Mouse (Mus musculus) ES-E14 (cell line): Measurements from ENCODE around the gene Nckap1. TPM values are rescaled to one million over a fixed set of nuclear protein-coding genes. Genes with fewer than 3 reads are reported as not detected.
A peak's percentile ranks its signal among the peaks of the same experiment; 100 is the strongest.

Source experiments
- DNase-seq: peaks from one replicate; pipeline ENCODE4 v3.0.0-alpha.2; 2013; ENCODE audit warnings: low read depth, low spot score
- H3K27ac ChIP-seq: 2 replicates; pipeline ENCODE4 v1.5.1; 2012; ENCODE audit warnings: low read depth, mild to moderate bottlenecking, low read length, moderate library complexity, mixed read lengths; ENCODE audit not compliant: poor library complexity, insufficient read depth, severe bottlenecking
- H3K36me3 ChIP-seq: 2 replicates; pipeline ENCODE4 v1.6.1; 2012; ENCODE audit warnings: mild to moderate bottlenecking, low read length, moderate library complexity, mixed read lengths; ENCODE audit not compliant: control insufficient read depth, poor library complexity, insufficient read depth, severe bottlenecking
- H3K4me1 ChIP-seq, 2 experiments: fragments of 150-350 bp in 1 of 2; sonication (generic) in 1 of 2; 2 replicates each; pipeline ENCODE4 v1.6.1; 2012; ENCODE audit warnings: low read length in 2 of 2, mild to moderate bottlenecking in 1 of 2, mixed read lengths in 1 of 2; ENCODE audit not compliant: control insufficient read depth in 2 of 2, insufficient read depth in 2 of 2, poor library complexity in 1 of 2
- H3K4me3 ChIP-seq, 2 experiments: fragments of 150-350 bp in 1 of 2; sonication (generic) in 1 of 2; 2 replicates each; pipeline ENCODE4 v1.5.1; 2012; ENCODE audit warnings: low read length in 2 of 2, low read depth in 1 of 2, mild to moderate bottlenecking in 1 of 2, mixed read lengths in 1 of 2; ENCODE audit not compliant: insufficient read depth in 1 of 2, poor library complexity in 1 of 2, severe bottlenecking in 1 of 2
- H3K9ac ChIP-seq: 2 replicates; pipeline ENCODE4 v1.6.1; 2012; ENCODE audit warnings: low read depth, mild to moderate bottlenecking, low read length, mixed read lengths; ENCODE audit not compliant: poor library complexity, insufficient read depth, severe bottlenecking
- H3K9me3 ChIP-seq: fragments of 150-350 bp; sonication (generic); 2 replicates; pipeline ENCODE4 v1.6.1; 2012; ENCODE audit warnings: low read depth, mild to moderate bottlenecking, low read length; ENCODE audit not compliant: control insufficient read depth, insufficient read depth
- CHD2 ChIP-seq: IDR thresholded peaks from 2 replicates; pipeline ENCODE4 v1.6.1; 2014; ENCODE audit warnings: mild to moderate bottlenecking, low read depth, low read length, inconsistent platforms
- HCFC1 ChIP-seq: IDR thresholded peaks from 2 replicates; pipeline ENCODE4 v1.6.1; 2012; ENCODE audit warnings: low read length, inconsistent platforms, borderline replicate concordance; ENCODE audit not compliant: insufficient read depth
- MAFK ChIP-seq: IDR thresholded peaks from 2 replicates; pipeline ENCODE4 v1.6.1; 2014; ENCODE audit warnings: mild to moderate bottlenecking, low read depth, low read length, inconsistent platforms; ENCODE audit not compliant: insufficient read depth
- ZC3H11A ChIP-seq: IDR thresholded peaks from 2 replicates; pipeline ENCODE4 v1.6.1; 2012; ENCODE audit warnings: low read depth, mild to moderate bottlenecking, inconsistent platforms, low read length, borderline replicate concordance
- ZNF384 ChIP-seq: IDR thresholded peaks from 2 replicates; pipeline ENCODE4 v1.6.1; 2012; ENCODE audit warnings: low read depth, low read length, inconsistent platforms
- in situ Hi-C, 2 experiments: fragments of 600-800 bp; cut with MboI; formaldehyde crosslinking; loops; one replicate each; pipeline ENCODE4 v1.15.1; 2025; ENCODE audit warnings: low sequenced_read_pairs in 2 of 2, inconsistent platforms in 1 of 2; ENCODE audit not compliant: unreplicated experiment in 2 of 2
- total RNA-seq: library from RNA; depleted of rRNA; stranded (reverse); fragments of 300-350 nt; gene quantifications from 2 replicates; pipeline ENCODE4 v1.2.3, GENCODE M21; 2012; rRNA removed

The Nckap1 gene
- 50.3 and 62.6 TPM in 2 replicates for total RNA-seq

DNA sequence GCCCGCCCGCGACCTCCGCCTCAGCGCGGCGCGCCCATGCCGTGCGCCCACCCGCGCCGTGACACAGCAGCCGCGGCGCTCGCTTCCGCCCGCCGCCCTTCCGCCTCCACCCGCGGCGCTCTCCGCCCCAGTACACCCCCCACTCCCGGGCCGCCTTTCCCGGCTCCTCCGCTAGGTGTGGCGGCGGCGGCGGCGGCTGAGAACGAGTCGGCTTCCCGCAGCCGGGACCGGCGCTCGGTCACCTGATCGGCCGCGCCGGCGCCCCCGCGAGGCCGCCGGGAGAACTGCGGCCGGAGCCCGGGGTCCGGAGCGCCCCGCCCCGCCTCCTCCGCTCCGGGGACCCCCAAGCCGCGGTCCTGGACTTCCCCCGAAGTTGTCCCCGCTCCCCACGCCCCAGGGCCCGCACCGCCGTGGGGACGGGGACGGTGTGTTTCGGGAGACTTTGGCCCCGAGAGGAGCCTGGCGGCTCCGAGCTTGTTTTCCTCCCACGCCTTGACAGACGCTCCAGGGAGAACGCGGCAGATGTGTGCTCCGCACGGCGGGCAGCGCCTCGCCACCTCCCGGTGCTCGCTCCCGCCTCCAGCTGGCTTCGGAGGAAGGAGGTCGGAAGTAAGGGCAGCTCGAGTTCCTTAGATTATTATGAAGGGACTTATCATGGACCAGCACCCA lies at the start of gene Nckap1:
TSS of gene Nckap1 (minus strand) at position 338 of the 669 bp plus-strand sequence.
- peak; percentile 55 for DNase-seq
- Histone ChIP-seq H3K9me3 (no peaks in the 10 kb centered on the region), H3K4me1 (0 out of 4 replicates have a peak, but pooled peaks cover 0 to 2% of the 10 kb centered on the region in 2 experiments), H3K4me3 (peak within 1 kb of the TSS; percentile 93 to 94), H3K36me3 (no peaks in the 10 kb centered on the region), H3K27ac (peak within 1 kb of the TSS; percentile 45), H3K9ac (peak within 1 kb of the TSS; percentile 92)
- in situ Hi-C loops, result no loop called here
- TF ChIP-seq ZC3H11A, result no peak
- TF ChIP-seq MAFK, result no peak
- no peak for TF ChIP-seq HCFC1
- TF ChIP-seq CHD2, result no peak
- TF ChIP-seq ZNF384, result no peak

DNA sequence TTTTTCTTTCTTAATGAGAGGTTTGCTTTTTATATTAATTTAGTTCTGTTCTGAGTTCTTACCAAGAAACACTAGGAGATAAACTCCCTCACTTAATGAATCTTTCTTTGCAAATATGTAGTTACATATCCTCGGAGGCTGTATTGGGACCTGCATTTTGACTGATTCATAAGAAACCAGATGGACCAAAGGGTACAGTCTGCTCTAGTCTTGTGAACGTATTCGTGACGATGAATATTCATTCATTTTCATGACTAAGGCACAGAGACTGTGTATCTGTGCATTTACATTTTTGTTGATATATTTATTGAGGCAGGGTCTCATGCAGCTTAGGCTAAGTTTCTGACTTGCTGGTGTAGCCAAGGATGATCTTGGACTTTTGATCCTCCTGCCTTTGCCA lies 43.3 kb upstream of the Nckap1 start:
- Histone ChIP-seq H3K9me3 (no peaks in the 10 kb centered on the region), H3K36me3 (no peaks in the 10 kb centered on the region), H3K4me1 (no peaks in the 10 kb centered on the region), H3K4me3 (no peak overlapping the region), H3K9ac (no peak overlapping the region), H3K27ac (no peak overlapping the region)
- TF ChIP-seq MAFK (no peak), CHD2 (no peak), ZC3H11A (no peak), HCFC1 (no peak), ZNF384 (no peak)
- DNase-seq, result no peak
- in situ Hi-C loops, result no loop called here

GRCm38 (mm10) chr2:80621921-80622320 lies 40.7 kb upstream of the Nckap1 start:
- DNase-seq, result no peak

GRCm38 (mm10) chr2:80618991-80619390 lies 37.8 kb upstream of the Nckap1 start:
- TF ChIP-seq ZNF384 (no peak), MAFK (no peak), HCFC1 (no peak)
- in situ Hi-C loops, result no loop called here
- Histone ChIP-seq H3K27ac (no peak overlapping the region), H3K4me1 (peaks cover 1 to 3% of the 10 kb centered on the region in 2 experiments; a peak in 2 of 4 replicates), H3K4me3 (no peak overlapping the region), H3K36me3 (no peaks in the 10 kb centered on the region), H3K9ac (no peak overlapping the region), H3K9me3 (no peaks in the 10 kb centered on the region)
- no peak for DNase-seq

More at GRCm38 (mm10) chr2:80621921-80622320, 40.7 kb upstream of the Nckap1 start:
- Histone ChIP-seq H3K4me3 (no peak overlapping the region), H3K9me3 (no peaks in the 10 kb centered on the region), H3K27ac (no peak overlapping the region), H3K4me1 (peaks cover 0 to 1% of the 10 kb centered on the region in 2 experiments; a peak in 1 of 4 replicates), H3K9ac (no peak overlapping the region), H3K36me3 (no peaks in the 10 kb centered on the region)
- TF ChIP-seq HCFC1 (no peak), ZC3H11A (no peak), CHD2 (no peak), ZNF384 (no peak), MAFK (no peak)
- in situ Hi-C loops, result no loop called here
